Mouse (Mus musculus) lung, embryonic 15.5 days (tissue): ENCODE measurements around the gene Bank1. TPM values are rescaled to one million over a fixed set of nuclear protein-coding genes. Genes with fewer than 3 reads are reported as not detected.

Experiments used
- ATAC-seq: fragments of 200-750 bp; cut with Nextera tagmentation; 2 replicates; pipeline ENCODE4 v1.8.0; 2017; ENCODE audit warnings: moderate number of reproducible peaks, borderline replicate concordance; ENCODE audit not compliant: low FRiP score, low TSS enrichment; ENCODE audit errors: extremely low read depth
- H3K27ac ChIP-seq: fragments of 300-500 bp; sonication (generic); 2 replicates; pipeline ENCODE4 v1.5.1; 2015; ENCODE audit warnings: moderate library complexity, mild to moderate bottlenecking, inconsistent platforms
- H3K27me3 ChIP-seq: fragments of 300-500 bp; sonication (generic); 2 replicates; pipeline ENCODE4 v1.6.1; 2015; ENCODE audit warnings: inconsistent platforms
- H3K36me3 ChIP-seq: fragments of 300-500 bp; sonication (generic); 2 replicates; pipeline ENCODE4 v1.6.1; 2015; ENCODE audit warnings: inconsistent platforms
- H3K4me1 ChIP-seq: fragments of 300-500 bp; sonication (generic); 2 replicates; pipeline ENCODE4 v1.6.1; 2015; ENCODE audit warnings: inconsistent platforms
- H3K4me2 ChIP-seq: fragments of 300-500 bp; sonication (generic); 2 replicates; pipeline ENCODE4 v1.6.1; 2015; ENCODE audit warnings: inconsistent platforms, mild to moderate bottlenecking, moderate library complexity
- H3K4me3 ChIP-seq: fragments of 300-500 bp; sonication (generic); 2 replicates; pipeline ENCODE4 v1.5.1; 2015; ENCODE audit warnings: mild to moderate bottlenecking, inconsistent platforms
- H3K9ac ChIP-seq: fragments of 300-500 bp; sonication (generic); 2 replicates; pipeline ENCODE4 v1.6.1; 2015; ENCODE audit warnings: inconsistent platforms
- H3K9me3 ChIP-seq: fragments of 300-500 bp; sonication (generic); 2 replicates; pipeline ENCODE4 v1.6.1; 2016; ENCODE audit warnings: inconsistent platforms
- WGBS: fragments of 180-500 bp; shearing (Covaris S2); methylation state at CpG from one replicate; pipeline ENCODE4 v1.1.7; 2015; 5-methylcytosine and 5-hydroxymethylcytosine counted together
- polyA plus RNA-seq: library from polyadenylated mRNA; unstranded; fragments of >200 nt; fragmentation: Nextera tagmentation; extraction: Ambion mirVana; gene quantifications from 2 replicates; pipeline ENCODE4 v1.2.1, GENCODE M21; 2015

The Bank1 gene
- polyA plus RNA-seq, 1 experiment from 2014 or later, result 0.34 TPM

DNA sequence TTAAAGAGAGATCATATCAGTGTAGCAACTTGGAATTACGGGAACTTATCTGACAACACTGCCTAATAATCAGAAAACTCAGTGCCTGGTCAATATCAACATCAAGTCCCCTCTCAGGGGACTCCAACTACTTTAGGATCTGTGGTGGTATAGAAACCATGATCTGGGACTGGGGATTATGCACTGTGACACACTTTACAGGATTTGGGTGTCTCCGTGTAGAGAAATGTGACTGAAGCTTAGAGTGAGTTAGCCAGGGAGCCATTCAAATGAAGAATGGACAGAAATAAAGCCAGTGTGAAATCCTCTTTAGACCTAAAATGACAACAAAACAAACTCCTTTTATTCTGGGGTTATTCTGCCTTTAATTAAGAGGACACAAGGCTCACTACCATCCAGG is 167.8 kb downstream of the Bank1 start:
- Histone ChIP-seq H3K27me3 (no peaks in the 10 kb centered on the region), H3K4me1 (no peaks in the 10 kb centered on the region), H3K9me3 (no peaks in the 10 kb centered on the region), H3K27ac (no peak overlapping the region), H3K9ac (no peak overlapping the region), H3K36me3 (no peaks in the 10 kb centered on the region), H3K4me2 (no peak overlapping the region), H3K4me3 (no peak overlapping the region)
- 77% methylated on average over 2 of the region's 2 CpGs for WGBS
- no peak for ATAC-seq

- Histone ChIP-seq H3K27me3 (no peaks in the 10 kb centered on the region), H3K36me3 (no peaks in the 10 kb centered on the region), H3K4me2 (no peak overlapping the region), H3K27ac (no peak overlapping the region), H3K9me3 (no peaks in the 10 kb centered on the region), H3K4me3 (no peak overlapping the region), H3K9ac (no peak overlapping the region), H3K4me1 (no peaks in the 10 kb centered on the region)
- ATAC-seq, result no peak
- 58% methylated on average over 1 of the region's 1 CpGs for WGBS
Measured at GRCm38 (mm10) chr3:136155555-136155954, 170.3 kb downstream of the Bank1 start.

GRCm38 (mm10) chr3:136150886-136151285 is 175.0 kb downstream of the Bank1 start:
- Histone ChIP-seq H3K9me3 (no peaks in the 10 kb centered on the region), H3K9ac (no peak overlapping the region), H3K27ac (no peak overlapping the region), H3K4me2 (no peak overlapping the region), H3K36me3 (no peaks in the 10 kb centered on the region), H3K4me3 (no peak overlapping the region), H3K27me3 (no peaks in the 10 kb centered on the region), H3K4me1 (no peaks in the 10 kb centered on the region)
- no peak for ATAC-seq
- 76% methylated on average over 3 of the region's 3 CpGs for WGBS

- H3K4me2 ChIP-seq, result no peak overlapping the region
- H3K9me3 ChIP-seq, result no peaks in the 10 kb centered on the region
- WGBS, result 68% methylated on average over 2 of the region's 2 CpGs
- H3K4me1 ChIP-seq, result no peaks in the 10 kb centered on the region
- no peak overlapping the region for H3K9ac ChIP-seq
- H3K27me3 ChIP-seq, result no peaks in the 10 kb centered on the region
- H3K27ac ChIP-seq, result no peak overlapping the region
- no peaks in the 10 kb centered on the region for H3K36me3 ChIP-seq
- H3K4me3 ChIP-seq, result no peak overlapping the region
- ATAC-seq, result no peak
Measured at GRCm38 (mm10) chr3:136147166-136147565, 178.7 kb downstream of the Bank1 start.

DNA sequence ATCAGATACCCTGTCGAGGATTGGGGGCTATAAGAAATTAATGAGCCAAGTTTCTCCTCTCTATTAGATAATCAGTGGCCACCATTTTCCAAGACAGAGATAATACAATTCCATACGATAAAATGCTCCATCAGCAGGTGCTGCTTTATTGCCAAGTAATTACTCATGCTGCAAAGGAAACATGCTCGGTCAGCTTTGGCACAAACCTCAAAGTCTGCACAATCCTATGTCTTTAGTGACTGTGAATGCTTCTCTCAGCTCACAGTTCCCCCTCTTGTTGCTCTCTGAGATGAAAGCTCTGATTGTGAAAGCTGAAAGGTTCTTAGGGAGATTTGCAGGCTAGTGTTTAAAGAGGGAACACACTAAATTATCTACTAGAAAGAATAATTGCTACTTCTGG is 193.9 kb downstream of the Bank1 start:
- H3K27ac ChIP-seq, result no peak overlapping the region
- no peak overlapping the region for H3K4me3 ChIP-seq
- ATAC-seq, result no peak
- H3K9me3 ChIP-seq, result no peaks in the 10 kb centered on the region
- no peaks in the 10 kb centered on the region for H3K27me3 ChIP-seq
- no peak overlapping the region for H3K9ac ChIP-seq
- WGBS, result 53% methylated on average over 3 of the region's 3 CpGs
- no peak overlapping the region for H3K4me2 ChIP-seq
- H3K4me1 ChIP-seq, result no peaks in the 10 kb centered on the region
- H3K36me3 ChIP-seq, result no peaks in the 10 kb centered on the region

- no peaks in the 10 kb centered on the region for H3K27me3 ChIP-seq
- no peak overlapping the region for H3K9ac ChIP-seq
- WGBS, result 66% methylated on average over 5 of the region's 5 CpGs
- no peak overlapping the region for H3K4me2 ChIP-seq
- H3K9me3 ChIP-seq, result no peaks in the 10 kb centered on the region
- ATAC-seq, result no peak
- no peak overlapping the region for H3K4me3 ChIP-seq
- no peaks in the 10 kb centered on the region for H3K36me3 ChIP-seq
- H3K27ac ChIP-seq, result no peak overlapping the region
- no peaks in the 10 kb centered on the region for H3K4me1 ChIP-seq
Measured at GRCm38 (mm10) chr3:136115478-136116215, 210.2 kb downstream of the Bank1 start.

- no peaks in the 10 kb centered on the region for H3K36me3 ChIP-seq
- H3K9me3 ChIP-seq, result no peaks in the 10 kb centered on the region
- H3K9ac ChIP-seq, result no peak overlapping the region
- no peaks in the 10 kb centered on the region for H3K4me1 ChIP-seq
- no peak overlapping the region for H3K4me3 ChIP-seq
- no peak overlapping the region for H3K27ac ChIP-seq
- no peaks in the 10 kb centered on the region for H3K27me3 ChIP-seq
- 47% methylated on average over 6 of the region's 6 CpGs for WGBS
- no peak for ATAC-seq
- no peak overlapping the region for H3K4me2 ChIP-seq
Measured at GRCm38 (mm10) chr3:136109411-136110139, 216.3 kb downstream of the Bank1 start.

DNA sequence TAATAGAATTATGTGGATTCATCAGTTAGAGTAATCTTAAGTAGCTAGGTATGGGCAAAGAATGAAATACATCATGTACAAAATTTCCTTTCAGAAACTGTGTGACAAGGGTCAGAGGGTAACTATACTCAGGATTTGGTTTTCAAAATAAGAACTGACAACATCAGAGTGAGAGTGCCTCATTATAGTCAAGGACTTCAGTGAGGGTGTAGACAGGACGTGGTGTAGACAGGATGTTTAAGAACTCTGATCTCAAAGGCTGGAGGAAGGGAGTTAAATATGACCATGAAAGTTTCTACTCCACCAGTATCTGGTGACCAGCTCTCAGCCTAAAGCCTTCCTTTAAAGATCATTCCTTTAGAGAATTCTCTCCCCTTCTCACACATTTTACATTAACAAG is 219.4 kb downstream of the Bank1 start:
- 21% methylated on average over 1 of the region's 1 CpGs for WGBS
- no peak overlapping the region for H3K27ac ChIP-seq
- H3K9ac ChIP-seq, result no peak overlapping the region
- no peaks in the 10 kb centered on the region for H3K27me3 ChIP-seq
- no peaks in the 10 kb centered on the region for H3K36me3 ChIP-seq
- H3K9me3 ChIP-seq, result no peaks in the 10 kb centered on the region
- H3K4me3 ChIP-seq, result no peak overlapping the region
- no peak overlapping the region for H3K4me2 ChIP-seq
- H3K4me1 ChIP-seq, result no peaks in the 10 kb centered on the region
- no peak for ATAC-seq

DNA sequence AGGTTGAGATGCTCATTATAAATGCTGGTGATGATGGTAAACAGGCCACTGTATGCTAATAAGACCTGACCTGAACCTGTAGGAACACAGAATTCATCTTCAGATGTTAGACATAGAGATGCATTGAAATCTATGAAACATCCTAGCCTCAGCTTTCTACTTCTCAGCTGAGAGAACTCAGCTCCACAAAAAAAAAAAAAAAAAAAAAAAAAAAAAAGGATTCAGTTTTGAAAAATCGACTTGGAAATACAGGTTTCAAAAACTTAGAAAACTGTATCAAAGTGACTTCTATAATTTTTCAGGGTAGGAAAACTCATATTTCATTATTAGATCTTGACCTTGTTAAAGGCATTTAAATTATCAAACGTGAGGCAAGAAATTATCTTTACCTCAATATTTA is 222.5 kb downstream of the Bank1 start:
- Histone ChIP-seq H3K4me1 (no peaks in the 10 kb centered on the region), H3K4me3 (no peak overlapping the region), H3K9me3 (no peaks in the 10 kb centered on the region), H3K27ac (no peak overlapping the region), H3K36me3 (no peaks in the 10 kb centered on the region), H3K27me3 (no peaks in the 10 kb centered on the region), H3K4me2 (no peak overlapping the region), H3K9ac (no peak overlapping the region)
- WGBS, result 76% methylated on average over 2 of the region's 2 CpGs
- ATAC-seq, result no peak

GRCm38 (mm10) chr3:136100973-136101500 is 224.8 kb downstream of the Bank1 start:
- 74% methylated on average over 5 of the region's 5 CpGs for WGBS
- no peak overlapping the region for H3K9ac ChIP-seq
- no peak for ATAC-seq
- H3K36me3 ChIP-seq, result no peaks in the 10 kb centered on the region
- H3K27ac ChIP-seq, result no peak overlapping the region
- no peaks in the 10 kb centered on the region for H3K27me3 ChIP-seq
- no peak overlapping the region for H3K4me3 ChIP-seq
- H3K4me1 ChIP-seq, result no peaks in the 10 kb centered on the region
- H3K9me3 ChIP-seq, result no peaks in the 10 kb centered on the region
- H3K4me2 ChIP-seq, result no peak overlapping the region

DNA sequence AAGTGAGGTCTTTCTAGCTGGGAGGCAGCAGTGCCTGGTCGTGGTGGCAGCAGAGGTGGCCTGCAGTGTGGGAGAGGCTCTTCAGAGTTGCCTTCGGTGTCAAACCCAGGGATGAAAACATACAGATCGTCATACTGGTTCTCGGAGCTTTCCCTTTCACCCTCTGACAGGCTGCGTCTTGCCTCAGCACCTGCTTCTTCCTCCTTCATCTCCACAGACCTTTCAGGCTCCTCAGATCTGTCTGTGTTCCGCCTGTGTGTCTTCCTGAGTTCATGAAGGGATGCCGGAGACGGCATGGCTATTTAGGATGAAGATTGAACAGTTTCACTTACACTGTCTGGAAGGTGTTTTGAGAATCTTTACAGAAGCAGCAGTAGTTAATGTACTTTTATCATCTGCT is 225.6 kb downstream of the Bank1 start:
- Histone ChIP-seq H3K4me3 (no peak overlapping the region), H3K27ac (no peak overlapping the region), H3K27me3 (no peaks in the 10 kb centered on the region), H3K4me2 (no peak overlapping the region), H3K36me3 (no peaks in the 10 kb centered on the region), H3K9me3 (no peaks in the 10 kb centered on the region), H3K4me1 (no peaks in the 10 kb centered on the region), H3K9ac (no peak overlapping the region)
- WGBS, result 69% methylated on average over 8 of the region's 8 CpGs
- no peak for ATAC-seq

DNA sequence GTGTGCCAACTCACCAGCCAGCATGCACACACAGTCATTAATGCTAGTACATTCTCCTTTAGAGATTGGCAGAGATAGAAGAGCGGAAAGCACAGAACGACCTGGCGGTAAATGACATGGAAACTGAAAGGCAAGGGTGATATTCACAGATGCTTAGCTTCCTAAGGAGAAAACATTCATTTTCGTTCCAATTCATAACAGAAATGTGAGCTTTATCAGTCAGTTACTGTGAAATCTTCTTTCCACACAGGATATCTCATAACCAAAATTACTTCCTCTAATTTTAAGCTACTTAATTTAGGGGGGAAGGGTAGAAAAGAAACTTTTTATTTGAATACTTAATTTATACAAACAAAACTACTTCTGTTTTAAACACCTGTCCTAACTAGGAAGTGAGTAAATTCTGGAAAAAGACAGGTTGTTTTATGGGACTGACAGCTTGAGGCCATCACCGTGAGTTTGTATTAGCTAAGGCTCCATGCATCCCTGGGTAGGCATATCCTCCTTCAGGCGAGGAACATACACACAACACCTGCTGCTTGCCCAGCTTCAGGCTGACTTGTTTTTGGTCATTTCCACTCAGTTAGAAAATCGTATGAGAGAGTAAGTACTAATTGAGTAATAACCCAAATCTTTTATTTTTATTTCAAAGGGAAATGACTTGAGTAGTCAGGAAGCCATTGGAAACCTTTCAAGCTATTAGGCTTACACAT is 238.8 kb downstream of the Bank1 start:
- H3K4me2 ChIP-seq, result no peak overlapping the region
- WGBS, result 72% methylated on average over 7 of the region's 7 CpGs
- no peak for ATAC-seq

More for the DNA sequence above, 238.8 kb downstream of the Bank1 start:
- Histone ChIP-seq H3K4me3 (no peak overlapping the region), H3K4me1 (no peaks in the 10 kb centered on the region), H3K9me3 (no peaks in the 10 kb centered on the region), H3K9ac (no peak overlapping the region), H3K27me3 (no peaks in the 10 kb centered on the region), H3K36me3 (no peaks in the 10 kb centered on the region), H3K27ac (no peak overlapping the region)
